Mouse (Mus musculus) kidney, embryonic 16.5 days (tissue): ENCODE measurements at regions not wholly inside any gene's neighbourhood (a gene's known extent, or its start where the extent isn't known, plus 50 kb on each side); places are given as distances from the start of the nearest gene placed in this dataset.
"Not testable (repeated sequence)": the region's sequence is repeated elsewhere in the genome, so short reads cannot be mapped to it uniquely, and the experiment has no call there.

Source experiments
- ATAC-seq: fragments of 200-750 bp; cut with Nextera tagmentation; 2 replicates; pipeline ENCODE4 v1.8.0; 2017; ENCODE audit warnings: moderate TSS enrichment; ENCODE audit not compliant: low FRiP score, low TSS enrichment
- H3K27ac ChIP-seq: fragments of 300-500 bp; sonication (generic); 2 replicates; pipeline ENCODE4 v1.5.1; 2014; ENCODE audit warnings: low read length
- H3K27me3 ChIP-seq: fragments of 300-500 bp; sonication (generic); 2 replicates; pipeline ENCODE4 v1.6.1; 2014; ENCODE audit warnings: low read length, control low read depth, mixed read lengths; ENCODE audit not compliant: insufficient read depth
- H3K36me3 ChIP-seq: fragments of 300-500 bp; sonication (generic); 2 replicates; pipeline ENCODE4 v1.6.1; 2014; ENCODE audit warnings: low read length, control low read depth, mixed read lengths; ENCODE audit not compliant: insufficient read depth
- H3K4me1 ChIP-seq: fragments of 300-500 bp; sonication (generic); 2 replicates; pipeline ENCODE4 v1.6.1; 2014; ENCODE audit warnings: low read length, control low read depth, mixed read lengths; ENCODE audit not compliant: insufficient read depth
- H3K4me2 ChIP-seq: fragments of 300-500 bp; sonication (generic); replicated peaks from 2 replicates; pipeline ENCODE4 v1.6.1; 2014; ENCODE audit warnings: low read depth, low read length
- H3K4me3 ChIP-seq: fragments of 300-500 bp; sonication (generic); 2 replicates; pipeline ENCODE4 v1.5.1; 2014; ENCODE audit warnings: mild to moderate bottlenecking, low read length
- H3K9ac ChIP-seq: fragments of 300-500 bp; sonication (generic); replicated peaks from 2 replicates; pipeline ENCODE4 v1.6.1; 2014; ENCODE audit warnings: low read length
- H3K9me3 ChIP-seq: fragments of 300-500 bp; sonication (generic); 2 replicates; pipeline ENCODE4 v1.6.1; 2016; ENCODE audit warnings: low read length, control low read depth
- WGBS: fragments of 180-500 bp; shearing (Covaris S2); extraction: QIAGEN DNeasy Blood & Tissue Kit; methylation state at CpG from one replicate; pipeline ENCODE4 v1.1.7; 2014; 5-methylcytosine and 5-hydroxymethylcytosine counted together

DNA sequence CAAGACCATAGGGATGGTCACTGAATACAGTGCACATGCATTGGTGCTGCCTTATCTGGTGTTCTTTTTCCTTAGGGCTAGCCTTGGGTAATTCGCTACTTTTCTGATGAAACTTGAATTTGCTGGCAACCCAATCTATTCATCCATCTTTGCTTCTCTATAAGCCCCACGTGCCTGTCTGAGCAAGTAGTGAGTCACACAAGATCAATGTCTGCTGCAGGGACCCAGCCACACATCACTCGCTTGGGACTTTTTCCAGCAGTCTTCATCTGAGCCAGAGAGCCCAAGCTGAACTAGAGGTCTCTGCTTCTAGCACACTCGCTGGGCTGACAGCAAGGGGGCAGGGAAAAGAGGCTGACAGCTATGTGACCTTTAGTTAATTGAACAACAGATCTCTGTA, 464.3 kb upstream of the Nmur2 start:
- H3K4me1 ChIP-seq = no peaks in the 10 kb centered on the region
- no peak for ATAC-seq
- H3K27me3 ChIP-seq = no peaks in the 10 kb centered on the region
- no peaks in the 10 kb centered on the region for H3K9me3 ChIP-seq
- H3K36me3 ChIP-seq = no peaks in the 10 kb centered on the region
- H3K4me2 ChIP-seq = no peak overlapping the region
- no peak overlapping the region for H3K4me3 ChIP-seq
- H3K9ac ChIP-seq = no peak overlapping the region
- 66% methylated on average over 4 of the region's 4 CpGs for WGBS
- H3K27ac ChIP-seq = no peak overlapping the region

DNA sequence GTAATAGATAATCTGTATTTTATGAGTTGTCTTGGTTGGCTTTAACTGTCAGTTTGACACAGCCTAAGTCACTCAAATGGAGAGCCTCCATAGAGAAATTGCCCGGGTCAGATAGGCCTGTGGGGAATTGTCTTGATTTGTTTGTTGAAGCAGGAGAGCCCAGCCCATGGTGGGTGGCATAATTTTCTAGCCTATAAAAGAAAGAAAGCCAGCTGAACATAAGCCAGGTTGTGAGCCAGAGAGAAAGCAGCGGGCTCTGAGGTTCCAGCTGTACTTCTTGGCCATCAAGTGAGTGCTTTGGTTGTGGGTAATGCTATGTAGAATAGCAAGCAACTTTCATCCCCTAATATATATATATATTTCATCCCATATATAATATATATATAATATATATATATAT, 474.1 kb upstream of the Nmur2 start:
- Histone ChIP-seq H3K4me2 (no peak overlapping the region), H3K4me3 (no peak overlapping the region), H3K27ac (no peak overlapping the region), H3K27me3 (no peaks in the 10 kb centered on the region), H3K4me1 (no peaks in the 10 kb centered on the region), H3K9me3 (no peaks in the 10 kb centered on the region), H3K9ac (no peak overlapping the region), H3K36me3 (no peaks in the 10 kb centered on the region)
- WGBS = 83% methylated on average over 2 of the region's 2 CpGs
- ATAC-seq = no peak

DNA sequence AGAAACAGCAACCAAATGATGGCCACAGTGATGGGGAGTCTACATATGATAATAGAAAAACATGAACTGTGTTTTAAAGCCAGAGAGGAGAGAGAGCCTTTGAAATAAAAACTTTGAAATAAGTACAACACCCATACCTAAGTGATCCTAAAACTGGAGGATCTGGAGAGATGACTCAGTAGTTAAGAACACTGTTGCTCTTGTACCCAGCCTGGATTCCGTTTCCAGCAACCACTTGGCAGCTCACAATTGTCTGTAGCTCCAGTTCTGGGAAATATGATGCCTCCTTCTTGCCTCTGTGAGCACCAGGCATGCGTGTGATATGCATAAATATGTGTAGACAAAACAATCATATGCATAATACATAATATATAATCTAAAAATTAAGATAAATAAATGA, 477.7 kb upstream of the Nmur2 start:
- no peak overlapping the region for H3K4me3 ChIP-seq
- H3K27ac ChIP-seq = no peak overlapping the region
- no peak overlapping the region for H3K9ac ChIP-seq
- no peak overlapping the region for H3K4me2 ChIP-seq
- H3K27me3 ChIP-seq = no peaks in the 10 kb centered on the region
- ATAC-seq = no peak
- no peaks in the 10 kb centered on the region for H3K4me1 ChIP-seq
- no peaks in the 10 kb centered on the region for H3K36me3 ChIP-seq
- 49% methylated on average over 2 of the region's 2 CpGs for WGBS
- H3K9me3 ChIP-seq = no peaks in the 10 kb centered on the region

DNA sequence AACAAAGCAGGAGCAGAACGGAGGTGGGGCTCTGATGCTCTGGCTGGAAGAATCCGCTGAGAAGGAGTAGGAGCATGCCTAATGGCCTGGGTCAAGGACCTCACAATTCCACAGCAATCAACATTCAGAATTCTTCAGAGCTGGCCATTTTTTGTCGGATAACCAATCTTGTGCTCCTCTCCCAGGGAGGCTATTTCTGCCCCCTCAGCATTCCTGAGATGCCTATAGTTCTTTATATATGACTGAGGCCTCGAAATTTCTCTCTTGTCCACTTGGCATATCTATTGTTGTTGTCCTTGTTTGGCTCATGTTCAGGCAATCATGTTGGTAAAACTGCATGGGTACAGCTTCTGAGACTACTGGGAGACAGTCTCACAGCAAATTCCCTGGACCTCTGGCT, 460.5 kb upstream of the Gria1 start:
- Histone ChIP-seq H3K36me3 (no peaks in the 10 kb centered on the region), H3K9ac (no peak overlapping the region), H3K27ac (no peak overlapping the region), H3K4me1 (no peaks in the 10 kb centered on the region), H3K4me3 (no peak overlapping the region), H3K9me3 (no peaks in the 10 kb centered on the region), H3K27me3 (no peaks in the 10 kb centered on the region), H3K4me2 (no peak overlapping the region)
- WGBS = 47% methylated on average over 4 of the region's 4 CpGs
- no peak for ATAC-seq

DNA sequence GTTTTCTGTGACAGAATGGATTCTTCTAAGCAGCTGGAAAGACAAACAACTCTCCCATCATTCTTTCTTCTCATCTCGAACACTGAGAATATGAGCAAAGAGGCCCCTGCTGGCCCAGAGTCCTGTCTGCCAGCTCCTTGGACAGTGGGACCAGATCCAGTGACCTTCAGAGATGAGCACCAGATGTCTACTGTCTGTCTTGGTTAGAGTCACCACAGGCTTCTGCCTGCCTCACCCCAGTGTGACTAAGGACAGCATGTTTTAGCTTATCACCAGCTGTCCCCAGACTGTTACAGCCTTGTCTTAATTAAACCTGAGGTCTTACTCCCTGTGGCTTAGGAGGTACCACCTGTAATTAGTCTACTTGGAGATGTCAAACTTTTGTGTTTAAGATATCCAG, 454.9 kb upstream of the Gria1 start:
- Histone ChIP-seq H3K4me1 (no peaks in the 10 kb centered on the region), H3K4me3 (no peak overlapping the region), H3K27ac (no peak overlapping the region), H3K9me3 (no peaks in the 10 kb centered on the region), H3K27me3 (no peaks in the 10 kb centered on the region), H3K36me3 (no peaks in the 10 kb centered on the region), H3K4me2 (no peak overlapping the region), H3K9ac (no peak overlapping the region)
- 46% methylated on average over 1 of the region's 1 CpGs for WGBS
- ATAC-seq = no peak

DNA sequence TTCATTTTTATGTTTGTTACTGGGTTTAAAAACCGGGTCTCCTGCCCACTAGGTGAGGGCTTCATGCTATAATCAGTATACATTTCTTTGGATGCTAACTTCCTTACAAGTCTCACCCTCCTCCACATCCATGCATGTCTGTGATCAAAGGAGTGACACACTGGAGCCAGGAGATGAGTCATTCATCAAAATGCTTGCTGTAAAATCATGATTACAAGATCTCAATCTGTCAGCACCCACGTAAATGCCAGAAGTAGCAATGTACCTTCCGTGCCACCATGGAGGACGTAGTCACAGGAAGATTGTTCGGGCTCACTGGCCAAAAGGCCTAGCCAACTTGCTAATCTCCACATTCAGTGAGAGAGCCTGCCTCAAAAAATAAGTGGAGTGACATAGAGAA, 431.2 kb upstream of the Gria1 start:
- Histone ChIP-seq H3K9me3 (no peaks in the 10 kb centered on the region), H3K27ac (no peak overlapping the region), H3K4me2 (no peak overlapping the region), H3K27me3 (no peaks in the 10 kb centered on the region), H3K4me1 (no peaks in the 10 kb centered on the region), H3K4me3 (no peak overlapping the region), H3K9ac (no peak overlapping the region), H3K36me3 (no peaks in the 10 kb centered on the region)
- WGBS = 83% methylated on average over 5 of the region's 5 CpGs
- no peak for ATAC-seq

DNA sequence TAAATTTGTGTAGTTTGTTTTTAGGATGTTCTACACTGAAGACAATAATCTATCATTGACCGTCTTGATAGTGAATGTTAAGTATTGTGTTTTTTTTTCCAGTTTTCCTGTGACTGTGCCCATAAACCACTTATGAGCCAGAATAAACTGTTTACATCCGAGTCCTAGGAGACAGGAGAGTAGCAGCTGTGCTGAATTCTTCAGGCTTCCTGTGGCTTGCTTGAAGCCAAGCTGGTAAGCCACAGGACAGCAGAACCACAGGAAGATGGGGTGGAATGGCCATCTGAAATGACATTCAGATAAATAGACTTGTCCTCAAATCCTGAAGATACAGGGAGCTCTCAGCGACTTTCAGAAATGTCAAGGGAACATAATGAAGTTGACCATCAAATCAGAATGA, 428.1 kb upstream of the Gria1 start:
- Histone ChIP-seq H3K9me3 (no peaks in the 10 kb centered on the region), H3K27me3 (no peaks in the 10 kb centered on the region), H3K4me3 (no peak overlapping the region), H3K27ac (no peak overlapping the region), H3K4me2 (no peak overlapping the region), H3K9ac (no peak overlapping the region), H3K4me1 (no peaks in the 10 kb centered on the region), H3K36me3 (no peaks in the 10 kb centered on the region)
- WGBS = 68% methylated on average over 3 of the region's 3 CpGs
- ATAC-seq = no peak

DNA sequence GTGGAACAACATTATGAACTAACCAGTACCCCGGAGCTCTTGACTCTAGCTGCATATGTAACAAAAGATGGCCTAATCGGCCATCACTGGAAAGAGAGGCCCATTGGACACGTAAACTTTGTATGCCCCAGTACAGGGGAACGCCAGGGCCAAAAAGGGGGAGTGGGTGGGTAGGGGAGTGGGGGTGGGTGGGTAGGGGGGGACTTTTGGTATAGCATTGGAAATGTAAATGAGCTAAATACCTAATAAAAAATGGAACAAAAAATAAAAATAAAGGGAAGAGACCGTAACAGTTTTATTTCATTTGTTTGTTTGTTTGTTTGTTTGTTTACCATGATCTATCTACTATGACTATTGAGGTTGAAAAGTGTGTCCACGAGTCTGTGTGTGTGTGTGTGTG, 417.8 kb upstream of the Gria1 start:
- 77% methylated on average over 2 of the region's 6 CpGs for WGBS
- not testable (repeated sequence) for H3K9ac ChIP-seq, H3K9me3 ChIP-seq, H3K27me3 ChIP-seq, H3K36me3 ChIP-seq, H3K27ac ChIP-seq, H3K4me3 ChIP-seq, H3K4me2 ChIP-seq, H3K4me1 ChIP-seq
- peak; percentile 73; the same call in 1 of the 2 replicates for ATAC-seq

DNA sequence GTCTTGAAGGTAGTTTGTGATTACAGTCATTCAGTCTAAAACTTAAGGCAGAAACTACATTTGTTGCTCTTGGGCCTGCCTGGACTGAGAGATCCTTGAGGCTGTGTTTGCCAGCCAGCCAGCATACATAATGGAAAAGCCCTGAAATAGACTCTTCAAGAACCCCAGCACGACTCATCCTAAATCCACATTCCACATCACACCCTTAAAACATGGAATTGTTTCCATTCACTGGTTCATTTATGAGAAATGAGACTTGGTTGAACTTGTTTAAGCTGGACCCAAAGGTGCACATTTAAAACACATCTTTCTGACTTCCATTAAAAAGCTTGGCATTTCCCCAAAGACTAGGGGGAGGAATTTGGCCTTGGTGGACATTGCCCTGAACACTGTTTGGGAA, 407.4 kb upstream of the Gria1 start:
- H3K9me3 ChIP-seq = no peaks in the 10 kb centered on the region
- H3K36me3 ChIP-seq = no peaks in the 10 kb centered on the region
- no peak overlapping the region for H3K4me3 ChIP-seq
- no peak overlapping the region for H3K9ac ChIP-seq
- H3K27me3 ChIP-seq = no peaks in the 10 kb centered on the region
- H3K4me1 ChIP-seq = no peaks in the 10 kb centered on the region
- no peak overlapping the region for H3K4me2 ChIP-seq
- ATAC-seq = no peak
- H3K27ac ChIP-seq = no peak overlapping the region
- 77% methylated on average over 1 of the region's 1 CpGs for WGBS

DNA sequence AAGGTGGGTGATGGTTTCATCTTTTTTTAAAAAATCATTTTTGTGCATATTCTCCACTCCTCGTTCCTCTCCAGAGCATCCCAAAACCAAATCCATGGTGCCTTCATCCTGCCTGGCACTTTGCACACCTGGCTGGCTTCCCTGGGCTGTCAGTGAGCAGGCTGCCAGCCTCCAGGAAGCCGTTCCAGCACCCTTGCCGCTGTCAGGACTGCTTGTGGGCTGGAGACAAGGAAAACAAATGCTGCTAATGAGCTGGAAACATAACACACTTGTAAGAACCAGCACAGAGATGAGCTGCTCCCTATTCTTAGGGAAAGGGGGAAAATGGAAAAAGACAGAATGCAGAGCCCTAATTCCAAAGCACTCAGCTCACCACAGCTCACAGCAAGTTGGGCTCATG, 383.5 kb upstream of the Gria1 start:
- no peaks in the 10 kb centered on the region for H3K9me3 ChIP-seq
- H3K27ac ChIP-seq = no peak overlapping the region
- no peak overlapping the region for H3K9ac ChIP-seq
- no peak for ATAC-seq
- WGBS = 41% methylated on average over 3 of the region's 3 CpGs
- H3K4me2 ChIP-seq = no peak overlapping the region
- H3K4me1 ChIP-seq = no peaks in the 10 kb centered on the region
- no peaks in the 10 kb centered on the region for H3K27me3 ChIP-seq
- no peaks in the 10 kb centered on the region for H3K36me3 ChIP-seq
- no peak overlapping the region for H3K4me3 ChIP-seq

DNA sequence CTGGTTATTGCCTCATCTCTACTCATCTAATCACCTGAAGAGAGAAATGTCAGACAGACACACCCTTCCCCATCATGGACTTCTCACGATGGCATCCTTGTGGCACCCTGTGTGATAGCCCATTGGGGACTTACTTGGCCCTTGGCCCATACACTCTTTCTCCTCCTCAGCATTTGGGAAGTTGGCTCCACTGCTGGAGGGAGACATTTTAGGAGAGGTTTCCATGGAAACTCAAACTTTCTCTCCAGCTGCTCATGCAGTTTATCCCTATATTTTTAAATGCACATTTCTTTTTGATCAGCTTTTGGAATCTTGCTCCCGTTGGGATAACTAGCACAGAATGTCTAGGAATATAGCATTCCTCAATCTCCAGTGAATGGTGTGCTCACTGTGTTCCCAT, 377.7 kb upstream of the Gria1 start:
- Histone ChIP-seq H3K4me3 (no peak overlapping the region), H3K9me3 (no peaks in the 10 kb centered on the region), H3K9ac (no peak overlapping the region), H3K36me3 (no peaks in the 10 kb centered on the region), H3K4me2 (no peak overlapping the region), H3K27me3 (no peaks in the 10 kb centered on the region), H3K27ac (no peak overlapping the region), H3K4me1 (no peaks in the 10 kb centered on the region)
- 83% methylated on average over 2 of the region's 2 CpGs for WGBS
- ATAC-seq = no peak
